Mouse (Mus musculus) right cerebral cortex, adult 2 months (tissue): ENCODE measurements around the gene Rps12.
"Not testable (repeated sequence)": the region's sequence is repeated elsewhere in the genome, so short reads cannot be mapped to it uniquely, and the experiment has no call there.

Experiments used
- DNase-seq, 2 experiments: peaks; one replicate each; pipeline ENCODE4 v3.0.0; 2021 to 2022; ENCODE audit warnings: low spot score in 2 of 2

Rps12 gene

GRCm38 (mm10) chr10:23785599-23785998 lies 1.5 kb downstream of the Rps12 start:
- DNase-seq = not testable (repeated sequence)

- DNase-seq = no peak
Measured at GRCm38 (mm10) chr10:23784121-23784520, 3.0 kb downstream of the Rps12 start.

- no peak for DNase-seq
Measured at GRCm38 (mm10) chr10:23783493-23783884, 3.6 kb downstream of the Rps12 start.

GRCm38 (mm10) chr10:23782855-23783492 lies 4.1 kb downstream of the Rps12 start:
- no peak for DNase-seq

- no peak for DNase-seq
Measured at GRCm38 (mm10) chr10:23781760-23782735, 5.0 kb downstream of the Rps12 start.

GRCm38 (mm10) chr10:23780539-23781275 lies 6.4 kb downstream of the Rps12 start:
- DNase-seq = no peak

GRCm38 (mm10) chr10:23777288-23777945 lies 9.7 kb downstream of the Rps12 start:
- no peak for DNase-seq

GRCm38 (mm10) chr10:23754166-23754565 lies 32.9 kb downstream of the Rps12 start:
- DNase-seq = peak in 1 of 2 experiments; percentile 6
